Mouse (Mus musculus): ENCODE measurements at regions not wholly inside any gene's neighbourhood (a gene's known extent, or its start where the extent isn't known, plus 50 kb on each side); places are given as distances from the start of the nearest gene placed in this dataset.

GRCm38 (mm10) chr8:92302694-92303093 lies 54.7 kb upstream of the Irx5 start:
- H3K4me3 ChIP-seq: no peak overlapping the region
- TF ChIP-seq CTCF (IDR thresholded peaks at IDR 0.05): no peak
- intact Hi-C loops (cut with DNase I): no loop called here
- no peak for DNase-seq
- H3K27ac ChIP-seq: no peak overlapping the region

- DNase-seq: no peak
- TF ChIP-seq CTCF (IDR thresholded peaks at IDR 0.05): no peak
- intact Hi-C loops (cut with DNase I): no loop called here
- Histone ChIP-seq H3K27ac (no peak overlapping the region), H3K4me3 (no peak overlapping the region)
These were observed 56.4 kb upstream of the Irx5 start for GRCm38 (mm10) chr8:92301029-92301428.

- DNase-seq: no peak
- intact Hi-C loops (cut with DNase I): no loop called here
- Histone ChIP-seq H3K27ac (no peak overlapping the region), H3K4me3 (no peak overlapping the region)
- TF ChIP-seq CTCF (IDR thresholded peaks at IDR 0.05): no peak
These were observed 70.3 kb upstream of the Irx5 start for GRCm38 (mm10) chr8:92286841-92287811.

- Histone ChIP-seq H3K27ac (no peak overlapping the region), H3K4me3 (no peak overlapping the region)
- TF ChIP-seq CTCF (IDR thresholded peaks at IDR 0.05): no peak
- DNase-seq: no peak
- intact Hi-C loops (cut with DNase I): no loop called here
These were observed 81.7 kb upstream of the Irx5 start for GRCm38 (mm10) chr8:92275755-92276154.

- DNase-seq: no peak
- H3K4me3 ChIP-seq: no peak overlapping the region
- intact Hi-C loops (cut with DNase I): no loop called here
These were observed 84.7 kb upstream of the Irx5 start for GRCm38 (mm10) chr8:92272726-92273125.

GRCm38 (mm10) chr8:92272073-92272472 lies 85.4 kb upstream of the Irx5 start:
- no peak overlapping the region for H3K4me3 ChIP-seq
- no peak for TF ChIP-seq CTCF (IDR thresholded peaks at IDR 0.05)
- no peak overlapping the region for H3K27ac ChIP-seq
- intact Hi-C loops (cut with DNase I): no loop called here
- no peak for DNase-seq

More at GRCm38 (mm10) chr8:92272726-92273125, 84.7 kb upstream of the Irx5 start:
- H3K27ac ChIP-seq: no peak overlapping the region
- no peak for TF ChIP-seq CTCF (IDR thresholded peaks at IDR 0.05)

- Histone ChIP-seq H3K4me3 (no peak overlapping the region), H3K27ac (no peak overlapping the region)
- DNase-seq: no peak
- TF ChIP-seq CTCF (IDR thresholded peaks at IDR 0.05): no peak
- intact Hi-C loops (cut with DNase I): no loop called here
These were observed 86.8 kb upstream of the Irx5 start for GRCm38 (mm10) chr8:92270636-92271035.

- Histone ChIP-seq H3K4me3 (no peak overlapping the region), H3K27ac (no peak overlapping the region)
- no peak for TF ChIP-seq CTCF (IDR thresholded peaks at IDR 0.05)
- intact Hi-C loops (cut with DNase I): no loop called here
- DNase-seq: no peak
These were observed 90.0 kb upstream of the Irx5 start for GRCm38 (mm10) chr8:92267415-92267814.

GRCm38 (mm10) chr8:92260056-92260455 lies 97.4 kb upstream of the Irx5 start:
- Histone ChIP-seq H3K27ac (no peak overlapping the region), H3K4me3 (no peak overlapping the region)
- intact Hi-C loops (cut with DNase I): no loop called here
- DNase-seq: no peak
- TF ChIP-seq CTCF (IDR thresholded peaks at IDR 0.05): no peak

- Histone ChIP-seq H3K27ac (no peak overlapping the region), H3K4me3 (no peak overlapping the region)
- TF ChIP-seq CTCF (IDR thresholded peaks at IDR 0.05): no peak
- no peak for DNase-seq
- intact Hi-C loops (cut with DNase I): no loop called here
These were observed 99.2 kb upstream of the Irx5 start for GRCm38 (mm10) chr8:92258258-92258657.

GRCm38 (mm10) chr8:92252597-92253375 lies 104.6 kb upstream of the Irx5 start:
- Histone ChIP-seq H3K27ac (no peak overlapping the region), H3K4me3 (no peak overlapping the region)
- DNase-seq: no peak
- intact Hi-C loops (cut with DNase I): no loop called here
- no peak for TF ChIP-seq CTCF (IDR thresholded peaks at IDR 0.05)

GRCm38 (mm10) chr8:92246301-92246700 lies 111.1 kb upstream of the Irx5 start:
- DNase-seq: no peak
- H3K27ac ChIP-seq: no peak overlapping the region
- intact Hi-C loops (cut with DNase I): no loop called here
- no peak overlapping the region for H3K4me3 ChIP-seq
- TF ChIP-seq CTCF (IDR thresholded peaks at IDR 0.05): no peak

- TF ChIP-seq CTCF (IDR thresholded peaks at IDR 0.05): no peak
- Histone ChIP-seq H3K4me3 (no peak overlapping the region), H3K27ac (no peak overlapping the region)
- intact Hi-C loops (cut with DNase I): no loop called here
- no peak for DNase-seq
These were observed 116.6 kb upstream of the Irx5 start for GRCm38 (mm10) chr8:92240686-92241275.
